Mouse (Mus musculus): ENCODE data around the gene Plcl2. TPM values are rescaled to one million over a fixed set of nuclear protein-coding genes. Genes with fewer than 3 reads are reported as not detected.
"Not testable (repeated sequence)": the region's sequence is repeated elsewhere in the genome, so short reads cannot be mapped to it uniquely, and the experiment has no call there.

Gene Plcl2
- total RNA-seq, 2 experiments from 2014 or later = 32.9 to 34.0 TPM

GRCm38 (mm10) chr17:50668681-50669208 lies 159.5 kb downstream of the Plcl2 start:
- no peak for DNase-seq (ENCODE audit: low spot score in 2 of 2)

GRCm38 (mm10) chr17:50671416-50671815 lies 162.2 kb downstream of the Plcl2 start:
- DNase-seq (ENCODE audit: low spot score in 2 of 2) = no peak

- DNase-seq (ENCODE audit: low spot score in 2 of 2) = no peak
Observed at GRCm38 (mm10) chr17:50674580-50674979, 165.4 kb downstream of the Plcl2 start.

GRCm38 (mm10) chr17:50675231-50675630 lies 166.0 kb downstream of the Plcl2 start:
- DNase-seq (ENCODE audit: low spot score in 2 of 2) = no peak

- no peak for DNase-seq (ENCODE audit: low spot score in 2 of 2)
Observed at GRCm38 (mm10) chr17:50677334-50677733, 168.1 kb downstream of the Plcl2 start.

GRCm38 (mm10) chr17:50677978-50678712 lies 168.9 kb downstream of the Plcl2 start:
- DNase-seq (ENCODE audit: low spot score in 2 of 2) = peak in 1 of 2 experiments; percentile 55

- no peak for DNase-seq (ENCODE audit: low spot score in 2 of 2)
Observed at GRCm38 (mm10) chr17:50678748-50679147, 169.5 kb downstream of the Plcl2 start.

GRCm38 (mm10) chr17:50679613-50680534 lies 170.7 kb downstream of the Plcl2 start:
- no peak for DNase-seq (ENCODE audit: low spot score in 2 of 2)

GRCm38 (mm10) chr17:50682696-50683095 lies 173.5 kb downstream of the Plcl2 start:
- no peak for DNase-seq (ENCODE audit: low spot score in 2 of 2)

- DNase-seq (ENCODE audit: low spot score in 2 of 2) = no peak
Observed at GRCm38 (mm10) chr17:50684960-50685645, 175.9 kb downstream of the Plcl2 start.

- DNase-seq (ENCODE audit: low spot score in 2 of 2) = no peak
Observed at GRCm38 (mm10) chr17:50687670-50688069, 178.5 kb downstream of the Plcl2 start.

GRCm38 (mm10) chr17:50688135-50688534 lies 178.9 kb downstream of the Plcl2 start:
- no peak for DNase-seq (ENCODE audit: low spot score in 2 of 2)

- not testable (repeated sequence) for DNase-seq (ENCODE audit: low spot score in 2 of 2)
Observed at GRCm38 (mm10) chr17:50698410-50698809, 189.2 kb downstream of the Plcl2 start.

- DNase-seq (ENCODE audit: low spot score in 2 of 2) = no peak
Observed at GRCm38 (mm10) chr17:50710497-50711222, 201.5 kb downstream of the Plcl2 start.

GRCm38 (mm10) chr17:50717586-50717985 lies 208.4 kb downstream of the Plcl2 start:
- no peak for DNase-seq (ENCODE audit: low spot score in 2 of 2)

GRCm38 (mm10) chr17:50724376-50724775 lies 215.2 kb downstream of the Plcl2 start:
- no peak for DNase-seq (ENCODE audit: low spot score in 2 of 2)

GRCm38 (mm10) chr17:50726265-50726664 lies 217.1 kb downstream of the Plcl2 start:
- no peak for DNase-seq (ENCODE audit: low spot score in 2 of 2)

GRCm38 (mm10) chr17:50729031-50729430 lies 219.8 kb downstream of the Plcl2 start:
- no peak for DNase-seq (ENCODE audit: low spot score in 2 of 2)

GRCm38 (mm10) chr17:50729577-50729976 lies 220.4 kb downstream of the Plcl2 start:
- DNase-seq (ENCODE audit: low spot score in 2 of 2) = no peak

- no peak for DNase-seq (ENCODE audit: low spot score in 2 of 2)
Observed at GRCm38 (mm10) chr17:50730896-50731295, 221.7 kb downstream of the Plcl2 start.

GRCm38 (mm10) chr17:50731876-50732275 lies 222.7 kb downstream of the Plcl2 start:
- no peak for DNase-seq (ENCODE audit: low spot score in 2 of 2)
